Mouse (Mus musculus) thymus, postnatal 0 days (tissue): ENCODE data around the gene Rarres1. TPM values are rescaled to one million over a fixed set of nuclear protein-coding genes. Genes with fewer than 3 reads are reported as not detected.
A peak's percentile ranks its signal among the peaks of the same experiment; 100 is the strongest.

Experiments used
- DNase-seq: peaks from one replicate; pipeline ENCODE4 v3.0.0-alpha.2; 2015; ENCODE audit warnings: low spot score
- polyA plus RNA-seq: library from polyadenylated mRNA; unstranded; fragments of >200 nt; fragmentation: Nextera tagmentation; extraction: Ambion mirVana; gene quantifications from 2 replicates; pipeline ENCODE4 v1.2.1, GENCODE M21; 2015

The Rarres1 gene
- 6.3 and 6.5 TPM in 2 replicates for polyA plus RNA-seq

- no peak for DNase-seq
Measured at GRCm38 (mm10) chr3:67515274-67515801, at the start of gene Rarres1. TSS of gene Rarres1 (minus strand) at chr3:67515523.

DNA sequence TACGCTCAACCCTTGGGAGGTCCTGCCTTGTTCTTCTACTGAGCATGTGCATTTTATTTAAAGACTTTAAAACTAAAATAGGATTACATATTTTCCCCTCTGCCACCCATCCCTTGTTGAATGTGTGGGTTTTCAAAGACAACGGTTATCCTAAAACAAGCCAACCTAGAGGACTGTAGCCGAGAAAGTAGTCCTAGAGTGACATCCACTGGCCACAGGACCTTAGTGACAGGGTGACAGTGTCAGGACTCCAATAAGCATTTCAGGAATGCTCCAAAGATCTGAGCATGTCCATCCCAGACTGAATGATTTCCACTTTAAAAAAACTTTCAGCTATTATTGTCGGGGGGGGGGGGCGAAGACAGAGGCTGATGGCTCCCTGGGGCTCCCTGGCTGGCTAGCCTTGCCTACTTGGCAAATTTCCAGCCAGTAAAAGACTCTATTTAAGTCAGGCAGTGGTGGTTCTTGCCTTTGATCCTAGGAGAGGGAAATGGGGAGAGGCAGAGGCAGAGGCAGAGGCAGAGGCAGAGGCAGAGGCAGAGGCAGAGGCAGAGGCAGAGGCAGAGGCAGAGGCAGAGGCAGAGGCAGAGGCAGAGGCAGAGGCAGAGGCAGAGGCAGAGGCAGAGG is 49.5 kb upstream of the Rarres1 start:
- DNase-seq = no peak

GRCm38 (mm10) chr3:67557718-67558354 is 42.5 kb upstream of the Rarres1 start:
- DNase-seq = no peak

GRCm38 (mm10) chr3:67557200-67557651 is 41.9 kb upstream of the Rarres1 start:
- peak; percentile 3 for DNase-seq

DNA sequence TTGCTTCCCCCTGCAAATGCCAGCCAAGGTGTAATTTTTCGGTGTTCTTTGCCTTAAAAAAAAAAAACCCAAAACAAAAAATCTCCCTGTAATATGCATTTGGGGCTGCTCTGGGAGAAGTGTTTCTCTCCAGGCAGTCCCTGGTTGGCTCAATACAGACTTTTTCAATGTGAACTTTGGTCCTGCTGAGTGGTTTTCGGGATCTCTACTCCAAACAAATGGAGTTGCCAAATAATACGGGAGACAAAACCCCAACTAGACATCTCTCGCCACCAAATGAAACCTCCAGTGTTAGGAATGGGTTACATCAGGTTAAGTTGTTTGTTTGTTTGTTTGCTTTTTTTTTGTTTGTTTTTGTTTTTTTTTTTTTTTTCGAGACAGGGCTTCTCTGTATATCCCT is 39.9 kb upstream of the Rarres1 start:
- DNase-seq = no peak

DNA sequence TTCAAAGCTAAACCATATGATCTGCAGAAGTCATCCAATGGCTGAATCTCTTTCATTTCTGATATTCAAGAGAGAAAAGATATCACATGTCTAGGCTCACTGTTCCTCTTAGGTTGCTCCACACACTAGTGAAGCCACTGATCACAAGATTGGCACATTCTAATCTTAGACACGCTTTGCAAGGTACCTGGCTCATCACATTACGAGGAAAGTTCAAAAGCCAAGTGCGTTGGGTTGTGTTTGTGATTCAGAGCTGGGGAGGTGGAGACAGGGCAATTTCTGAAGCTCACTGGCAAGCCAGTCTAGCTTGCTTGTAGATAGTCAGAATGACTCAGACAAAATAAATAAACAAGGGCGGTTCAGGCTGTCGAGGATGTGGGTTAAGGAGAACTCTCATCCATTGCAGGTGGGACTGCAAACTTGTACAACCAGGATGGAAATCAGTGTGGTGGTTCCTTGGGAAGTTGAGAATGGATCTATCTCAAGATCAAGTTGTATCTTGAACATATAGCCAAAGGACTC is 38.7 kb upstream of the Rarres1 start:
- no peak for DNase-seq

DNA sequence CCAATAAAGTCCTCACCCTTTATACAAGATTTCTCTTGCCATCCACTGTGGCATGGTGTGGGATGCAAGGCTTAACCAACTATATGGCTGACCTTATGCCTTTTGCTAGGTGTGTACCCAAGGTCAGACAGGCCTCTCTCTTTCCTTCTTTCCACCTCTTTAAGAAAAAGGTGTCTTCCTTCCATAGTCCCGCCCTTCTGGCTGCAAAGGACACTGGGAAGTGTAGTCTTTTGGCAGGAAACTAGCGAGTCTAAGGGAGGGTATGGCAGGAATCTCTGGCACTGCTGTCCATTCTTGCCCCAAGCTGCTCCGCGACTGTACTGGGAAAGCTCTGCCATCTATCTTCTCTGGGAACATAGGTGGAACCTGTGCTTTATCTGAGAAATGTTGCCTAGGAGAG is 38.0 kb upstream of the Rarres1 start:
- DNase-seq = no peak

DNA sequence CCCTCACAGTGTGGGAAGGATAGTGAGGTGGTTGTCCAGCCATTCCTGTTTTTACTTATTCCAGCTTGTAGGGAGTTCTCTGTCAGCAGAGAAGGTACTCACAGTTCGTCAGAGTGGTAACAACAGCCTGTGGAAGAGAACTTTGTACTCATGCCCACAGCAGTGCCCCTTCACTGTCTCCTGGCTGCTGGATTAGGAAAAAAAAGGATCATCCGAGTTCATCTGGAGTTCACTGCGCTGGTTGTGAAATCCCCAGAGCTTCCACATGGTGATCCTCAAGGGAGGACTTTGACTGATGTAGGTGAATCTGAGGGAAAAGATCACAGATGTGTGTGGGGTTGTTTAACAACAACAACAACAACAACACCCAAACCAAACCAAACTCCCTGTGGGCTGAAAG is 35.9 kb upstream of the Rarres1 start:
- no peak for DNase-seq

GRCm38 (mm10) chr3:67543630-67544029 is 28.3 kb upstream of the Rarres1 start:
- no peak for DNase-seq

DNA sequence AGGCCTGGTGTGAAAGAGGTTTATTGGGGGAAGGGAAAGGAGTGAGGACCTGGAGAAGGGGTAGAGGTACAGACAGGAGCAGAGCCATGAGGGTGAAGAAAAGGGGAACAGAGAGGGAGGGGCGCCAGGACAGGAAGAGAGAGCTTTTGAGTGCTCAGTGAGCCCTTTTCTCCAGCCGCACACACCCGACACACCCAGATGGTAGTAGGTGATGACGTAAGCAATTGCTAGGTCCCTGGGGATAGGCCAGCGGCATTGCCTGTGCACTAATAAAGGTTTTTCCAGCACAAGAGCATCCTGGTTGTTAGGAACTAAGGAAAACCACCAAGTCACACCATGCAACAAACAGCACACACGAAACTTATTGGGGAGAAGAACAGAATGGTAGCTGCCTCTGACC is 9.4 kb upstream of the Rarres1 start:
- no peak for DNase-seq

GRCm38 (mm10) chr3:67522709-67523108 is 7.4 kb upstream of the Rarres1 start:
- DNase-seq = no peak

DNA sequence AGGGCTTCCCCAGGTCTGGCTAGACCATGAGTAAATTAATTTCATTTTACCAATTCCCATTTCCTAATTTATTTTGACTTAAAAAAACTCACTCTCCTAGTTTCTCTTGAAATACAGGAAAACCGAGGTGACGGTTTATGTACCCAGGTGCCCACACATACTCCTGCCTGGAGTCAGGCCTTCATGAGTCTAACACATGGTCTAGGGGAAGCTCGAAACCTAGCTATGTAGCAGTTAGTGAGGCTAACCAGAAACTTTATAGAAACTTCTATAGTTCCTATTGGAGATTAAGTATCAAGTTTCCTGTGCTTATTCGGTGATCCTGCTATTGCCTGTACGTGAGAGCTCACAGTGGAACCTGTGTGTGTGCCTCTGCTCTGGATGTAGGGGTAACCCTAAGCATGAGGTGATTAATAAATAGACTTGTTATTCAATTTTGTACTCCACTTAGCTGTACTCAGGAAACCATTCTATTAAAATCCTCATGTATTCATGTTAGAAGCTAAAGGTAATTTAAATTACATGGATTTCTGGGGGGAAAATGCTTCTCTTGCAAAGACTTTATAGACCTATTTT is 5.3 kb upstream of the Rarres1 start:
- no peak for DNase-seq

GRCm38 (mm10) chr3:67514801-67515273 is 486 bp downstream of the Rarres1 start:
- no peak for DNase-seq

DNA sequence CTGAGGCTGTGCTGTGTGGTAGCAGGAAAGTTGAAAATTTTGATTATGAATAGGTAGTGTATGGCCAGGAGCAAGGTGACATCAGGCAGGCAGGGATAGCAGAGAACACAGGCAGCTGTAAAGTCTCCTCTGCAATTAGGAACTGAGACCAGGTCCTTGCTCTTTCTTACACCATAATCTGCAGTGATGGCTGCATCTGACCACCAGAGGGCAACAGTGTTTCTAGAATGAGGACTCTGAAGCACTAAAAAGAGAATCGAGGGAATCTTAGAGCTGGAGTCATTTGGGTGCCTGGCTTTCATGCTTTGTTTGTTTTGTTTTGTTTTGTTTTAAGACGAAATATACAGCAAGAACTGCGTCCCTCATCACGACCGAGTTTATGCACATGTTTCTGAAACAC is 2.5 kb downstream of the Rarres1 start:
- peak; percentile 56 for DNase-seq

GRCm38 (mm10) chr3:67508216-67508892 is 7.0 kb downstream of the Rarres1 start:
- no peak for DNase-seq

- no peak for DNase-seq
Measured at GRCm38 (mm10) chr3:67505286-67505685, 10.0 kb downstream of the Rarres1 start.

- DNase-seq = no peak
Measured at GRCm38 (mm10) chr3:67503878-67504277, 11.4 kb downstream of the Rarres1 start.

GRCm38 (mm10) chr3:67499406-67499791 is 15.9 kb downstream of the Rarres1 start:
- no peak for DNase-seq

DNA sequence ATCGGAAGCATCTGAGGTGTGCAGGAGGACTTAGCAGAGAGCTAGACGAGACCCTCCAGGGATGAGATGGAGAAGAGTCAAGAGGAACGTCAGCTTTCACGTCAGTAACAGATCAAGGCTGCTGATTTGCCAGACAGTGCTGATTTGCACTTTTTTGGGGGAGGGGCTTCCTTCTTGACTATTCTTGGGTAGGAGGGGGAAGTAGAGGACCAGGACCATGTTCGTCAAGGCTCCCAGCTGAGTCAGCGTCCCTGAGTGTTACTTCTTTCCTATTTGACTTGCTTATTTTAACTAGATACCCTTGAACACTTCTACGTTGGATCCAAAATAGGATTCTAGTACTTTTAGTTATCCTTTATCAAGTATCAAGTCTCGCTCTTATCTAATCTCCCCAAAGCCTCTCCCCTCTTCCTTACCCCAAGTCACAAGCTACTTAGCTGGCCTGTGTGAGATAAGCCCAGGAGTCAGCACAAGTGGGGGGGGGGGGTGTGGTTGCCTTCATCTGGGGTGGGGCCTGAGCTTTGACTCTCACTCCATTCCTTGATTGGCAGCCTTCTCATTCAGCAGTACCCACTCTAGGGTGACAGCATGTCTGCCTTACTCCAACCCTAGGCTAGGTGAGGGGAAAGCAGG is 16.4 kb downstream of the Rarres1 start:
- no peak for DNase-seq

DNA sequence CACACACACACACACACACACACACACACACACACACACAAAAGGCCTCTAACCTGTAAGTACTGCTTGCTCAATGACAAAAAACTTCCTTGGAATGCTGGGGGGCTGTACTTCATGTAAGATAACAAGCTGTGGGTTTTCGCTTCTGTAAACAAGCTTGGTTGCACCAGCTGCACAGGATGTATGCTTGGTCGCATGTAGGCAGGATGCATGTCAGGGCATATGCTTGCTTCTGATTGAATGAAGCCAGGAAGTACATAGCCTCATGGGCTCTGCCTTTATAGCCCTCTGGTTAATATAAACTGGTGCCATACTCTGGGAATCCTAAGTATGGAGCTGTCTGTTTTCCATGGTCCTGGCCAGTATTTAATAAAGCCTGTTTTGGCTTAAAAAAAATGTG is 17.3 kb downstream of the Rarres1 start:
- peak; percentile 4 for DNase-seq

GRCm38 (mm10) chr3:67496310-67496709 is 19.0 kb downstream of the Rarres1 start:
- DNase-seq = no peak
